Mouse (Mus musculus): ENCODE data around the gene Foxn1. TPM values are rescaled to one million over a fixed set of nuclear protein-coding genes. Genes with fewer than 3 reads are reported as not detected.
A peak's percentile ranks its signal among the peaks of the same experiment; 100 is the strongest.

Foxn1 gene
- polyA plus RNA-seq, 1 experiment from 2014 or later = not detected

- WGBS = 46% methylated on average over 2 of the region's 2 CpGs
- no peak for ATAC-seq
- Histone ChIP-seq H3K4me1 (replicated peaks; ENCODE audit: control insufficient read depth, insufficient read depth, low read length) (no peaks in the 10 kb centered on the region), H3K4me2 (replicated peaks; ENCODE audit: low read depth) (peak overlapping the region; percentile 64), H3K27ac (ENCODE audit: low read depth, low read length) (no peak overlapping the region), H3K9me3 (ENCODE audit: control insufficient read depth) (no peaks in the 10 kb centered on the region), H3K4me3 (ENCODE audit: low read depth, low read length) (no peak overlapping the region), H3K36me3 (ENCODE audit: control insufficient read depth, insufficient read depth) (peaks cover 21% of the 10 kb centered on the region), H3K27me3 (replicated peaks; ENCODE audit: control insufficient read depth, insufficient read depth, low read length) (no peaks in the 10 kb centered on the region), H3K9ac (ENCODE audit: low read depth, low read length) (no peak overlapping the region)
- TF ChIP-seq CTCF (IDR thresholded peaks at IDR 0.05; ENCODE audit: low read depth) = no peak
Observed at GRCm38 (mm10) chr11:78322076-78322831, 64.1 kb downstream of the Foxn1 start.

- H3K36me3 ChIP-seq (ENCODE audit: control insufficient read depth, insufficient read depth) = peaks cover 45% of the 10 kb centered on the region
- H3K27ac ChIP-seq (ENCODE audit: low read depth, low read length) = no peak overlapping the region
- 96% methylated on average over 2 of the region's 2 CpGs for WGBS
- no peaks in the 10 kb centered on the region for H3K9me3 ChIP-seq (ENCODE audit: control insufficient read depth)
- ATAC-seq = no peak
- no peaks in the 10 kb centered on the region for H3K4me1 ChIP-seq (replicated peaks; ENCODE audit: control insufficient read depth, insufficient read depth, low read length)
- no peaks in the 10 kb centered on the region for H3K27me3 ChIP-seq (replicated peaks; ENCODE audit: control insufficient read depth, insufficient read depth, low read length)
- no peak overlapping the region for H3K4me2 ChIP-seq (replicated peaks; ENCODE audit: low read depth)
- H3K9ac ChIP-seq (ENCODE audit: low read depth, low read length) = no peak overlapping the region
- TF ChIP-seq CTCF (IDR thresholded peaks at IDR 0.05; ENCODE audit: low read depth) = no peak
- no peak overlapping the region for H3K4me3 ChIP-seq (ENCODE audit: low read depth, low read length)
Observed at GRCm38 (mm10) chr11:78318411-78318810, 67.9 kb downstream of the Foxn1 start.

- Histone ChIP-seq H3K36me3 (ENCODE audit: control insufficient read depth, insufficient read depth) (peaks cover 41% of the 10 kb centered on the region), H3K27ac (ENCODE audit: low read depth, low read length) (0 out of 2 replicates have a peak overlapping the region, but pooled peaks have one; percentile 7), H3K4me2 (replicated peaks; ENCODE audit: low read depth) (no peak overlapping the region), H3K27me3 (replicated peaks; ENCODE audit: control insufficient read depth, insufficient read depth, low read length) (no peaks in the 10 kb centered on the region), H3K4me1 (replicated peaks; ENCODE audit: control insufficient read depth, insufficient read depth, low read length) (no peaks in the 10 kb centered on the region), H3K4me3 (ENCODE audit: low read depth, low read length) (no peak overlapping the region), H3K9ac (ENCODE audit: low read depth, low read length) (no peak overlapping the region), H3K9me3 (ENCODE audit: control insufficient read depth) (no peaks in the 10 kb centered on the region)
- 97% methylated on average over 2 of the region's 2 CpGs for WGBS
- no peak for ATAC-seq
- no peak for TF ChIP-seq CTCF (IDR thresholded peaks at IDR 0.05; ENCODE audit: low read depth)
Observed at GRCm38 (mm10) chr11:78313662-78314061, 72.7 kb downstream of the Foxn1 start.

- no peak overlapping the region for H3K4me3 ChIP-seq (ENCODE audit: low read depth, low read length)
- peaks cover 26% of the 10 kb centered on the region for H3K36me3 ChIP-seq (ENCODE audit: control insufficient read depth, insufficient read depth)
- H3K4me1 ChIP-seq (replicated peaks; ENCODE audit: control insufficient read depth, insufficient read depth, low read length) = no peaks in the 10 kb centered on the region
- no peak for ATAC-seq
- no peak overlapping the region for H3K27ac ChIP-seq (ENCODE audit: low read depth, low read length)
- H3K9ac ChIP-seq (ENCODE audit: low read depth, low read length) = no peak overlapping the region
- no peak for TF ChIP-seq CTCF (IDR thresholded peaks at IDR 0.05; ENCODE audit: low read depth)
- no peaks in the 10 kb centered on the region for H3K27me3 ChIP-seq (replicated peaks; ENCODE audit: control insufficient read depth, insufficient read depth, low read length)
- H3K9me3 ChIP-seq (ENCODE audit: control insufficient read depth) = no peaks in the 10 kb centered on the region
- H3K4me2 ChIP-seq (replicated peaks; ENCODE audit: low read depth) = no peak overlapping the region
- WGBS = 90% methylated on average over 8 of the region's 8 CpGs
Observed at GRCm38 (mm10) chr11:78310861-78311511, 75.4 kb downstream of the Foxn1 start.

Other genes starting within 250 kb of the Foxn1 start
- 30.8 and 30.9 TPM in 2 replicates for gene Traf4, start 221.0 kb downstream of the Foxn1 start, polyA plus RNA-seq (2015; fragmentation: Nextera tagmentation; extraction: Ambion mirVana)
- 5.7 and 5.8 TPM in 2 replicates for gene Nek8, start 209.9 kb downstream of the Foxn1 start, polyA plus RNA-seq (2015; fragmentation: Nextera tagmentation; extraction: Ambion mirVana)
- gene Tlcd1, start 209.8 kb downstream of the Foxn1 start, polyA plus RNA-seq (2015; fragmentation: Nextera tagmentation; extraction: Ambion mirVana) = 14.1 and 16.1 TPM in 2 replicates
- 762 and 768 TPM in 2 replicates for gene Rpl23a, start 203.0 kb downstream of the Foxn1 start, polyA plus RNA-seq (2015; fragmentation: Nextera tagmentation; extraction: Ambion mirVana)
- gene Rab34, start 198.1 kb downstream of the Foxn1 start, polyA plus RNA-seq (2015; fragmentation: Nextera tagmentation; extraction: Ambion mirVana) = 33.9 and 35.4 TPM in 2 replicates
- gene Proca1, start 193.2 kb downstream of the Foxn1 start, polyA plus RNA-seq (2015; fragmentation: Nextera tagmentation; extraction: Ambion mirVana) = 0.77 and 1.1 TPM in 2 replicates
- 61.8 and 66.6 TPM in 2 replicates for gene Sdf2, start 140.8 kb downstream of the Foxn1 start, polyA plus RNA-seq (2015; fragmentation: Nextera tagmentation; extraction: Ambion mirVana)
- 8.8 and 9.5 TPM in 2 replicates for gene Supt6, start 140.6 kb downstream of the Foxn1 start, polyA plus RNA-seq (2015; fragmentation: Nextera tagmentation; extraction: Ambion mirVana)
- 49.9 and 54.9 TPM in 2 replicates for gene 2610507B11Rik, start 124.8 kb downstream of the Foxn1 start, polyA plus RNA-seq (2015; fragmentation: Nextera tagmentation; extraction: Ambion mirVana)
- gene BC030499, start 95.7 kb downstream of the Foxn1 start, polyA plus RNA-seq (2015; fragmentation: Nextera tagmentation; extraction: Ambion mirVana) = 0.07 TPM in 1 of 2 replicates, not detected in the other
- gene Spag5, start 85.0 kb downstream of the Foxn1 start, polyA plus RNA-seq (2015; fragmentation: Nextera tagmentation; extraction: Ambion mirVana) = 4.5 and 4.6 TPM in 2 replicates
- gene Aldoc, start 63.6 kb downstream of the Foxn1 start, polyA plus RNA-seq (2015; fragmentation: Nextera tagmentation; extraction: Ambion mirVana) = 9.3 and 9.4 TPM in 2 replicates
- 58.6 and 60.8 TPM in 2 replicates for gene Pigs, start 58.1 kb downstream of the Foxn1 start, polyA plus RNA-seq (2015; fragmentation: Nextera tagmentation; extraction: Ambion mirVana)
- gene Unc119, start 43.1 kb downstream of the Foxn1 start, polyA plus RNA-seq (2015; fragmentation: Nextera tagmentation; extraction: Ambion mirVana) = 26.9 and 28.4 TPM in 2 replicates
- gene Slc13a2, start 35.7 kb upstream of the Foxn1 start, polyA plus RNA-seq (2015; fragmentation: Nextera tagmentation; extraction: Ambion mirVana) = 31.4 and 36.6 TPM in 2 replicates
- gene Slc46a1, start 79.1 kb upstream of the Foxn1 start, polyA plus RNA-seq (2015; fragmentation: Nextera tagmentation; extraction: Ambion mirVana) = 68.7 and 71.6 TPM in 2 replicates
- gene Sarm1, start 111.2 kb upstream of the Foxn1 start, polyA plus RNA-seq (2015; fragmentation: Nextera tagmentation; extraction: Ambion mirVana) = 0.94 and 1.0 TPM in 2 replicates
- gene Vtn, start 112.5 kb upstream of the Foxn1 start, polyA plus RNA-seq (2015; fragmentation: Nextera tagmentation; extraction: Ambion mirVana) = 0.85 and 1.2 TPM in 2 replicates
- gene Sebox, start 116.9 kb upstream of the Foxn1 start, polyA plus RNA-seq (2015; fragmentation: Nextera tagmentation; extraction: Ambion mirVana) = not detected in 2 replicates
- 49.2 and 51.2 TPM in 2 replicates for gene Tmem199, start 125.6 kb upstream of the Foxn1 start, polyA plus RNA-seq (2015; fragmentation: Nextera tagmentation; extraction: Ambion mirVana)
- 65.8 and 67.1 TPM in 2 replicates for gene Poldip2, start 125.6 kb upstream of the Foxn1 start, polyA plus RNA-seq (2015; fragmentation: Nextera tagmentation; extraction: Ambion mirVana)
- 64.7 and 71.5 TPM in 2 replicates for gene Tnfaip1, start 149.8 kb upstream of the Foxn1 start, polyA plus RNA-seq (2015; fragmentation: Nextera tagmentation; extraction: Ambion mirVana)
- gene Ift20, start 149.8 kb upstream of the Foxn1 start, polyA plus RNA-seq (2015; fragmentation: Nextera tagmentation; extraction: Ambion mirVana) = 221 and 222 TPM in 2 replicates
- 83.9 and 86.9 TPM in 2 replicates for gene Tmem97, start 164.2 kb upstream of the Foxn1 start, polyA plus RNA-seq (2015; fragmentation: Nextera tagmentation; extraction: Ambion mirVana)